Mouse (Mus musculus) thymus, adult 2 months (tissue): ENCODE data around the gene Prkcz.

Experiments used
- CTCF ChIP-seq: fragments of 200-500 bp; IDR thresholded peaks from 2 replicates; pipeline ENCODE4 v1.5.1; 2012; ENCODE audit warnings: mild to moderate bottlenecking, control low read depth, low read length, moderate library complexity, borderline replicate concordance; ENCODE audit not compliant: control insufficient read depth, poor library complexity, insufficient read depth; ENCODE audit errors: extremely low read depth
- POLR2A ChIP-seq: fragments of 200-500 bp; IDR thresholded peaks from 2 replicates; pipeline ENCODE4 v1.6.1; 2012; ENCODE audit warnings: mild to moderate bottlenecking, low read length, control low read depth, moderate library complexity; ENCODE audit not compliant: control insufficient read depth, poor library complexity, insufficient read depth; ENCODE audit errors: extremely low read depth

DNA sequence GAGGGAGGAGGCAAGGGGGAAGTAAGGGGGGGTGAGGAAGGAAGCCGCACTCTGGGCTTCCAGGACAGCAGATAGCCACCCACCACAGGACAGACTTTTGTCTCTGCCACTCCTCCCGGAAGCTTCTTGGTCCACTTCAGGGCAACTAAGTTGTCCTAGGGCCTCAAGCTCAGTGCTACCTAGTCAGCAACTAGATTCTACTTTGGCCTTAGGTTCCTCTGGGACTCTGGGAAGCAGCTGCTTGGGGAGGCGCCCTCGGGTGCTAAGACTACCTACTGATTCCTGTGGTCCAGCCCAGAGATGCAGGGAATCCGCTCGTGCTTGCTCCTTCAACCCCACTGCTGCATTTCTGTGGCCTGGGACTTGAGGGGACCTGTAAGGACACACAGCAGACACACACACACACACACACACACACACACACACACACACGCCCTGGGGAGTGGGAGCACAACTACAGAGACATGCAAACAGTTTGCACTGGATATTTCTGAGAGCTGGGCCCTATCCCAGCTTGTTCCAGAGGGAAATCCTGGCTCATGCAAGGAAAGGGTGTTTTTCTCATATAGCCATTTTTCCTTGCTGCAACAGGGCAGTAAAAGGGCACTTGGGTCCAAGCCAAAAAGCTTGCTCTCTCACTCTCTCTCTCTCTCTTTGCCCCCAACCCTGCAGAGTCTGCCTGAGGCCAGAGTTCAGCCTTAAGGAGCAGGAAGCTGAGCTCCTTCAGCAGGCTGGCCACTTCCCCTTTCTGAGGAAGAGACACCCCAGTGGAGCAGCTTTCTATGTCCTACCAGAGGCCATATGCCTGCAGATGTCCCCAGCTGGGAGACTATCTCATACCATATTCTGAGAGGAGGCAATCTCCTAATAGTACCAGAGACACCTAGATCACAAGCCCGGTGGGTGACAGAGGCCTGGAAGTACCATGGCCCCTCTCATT is 126.5 kb downstream of the Prkcz start:
- TF ChIP-seq CTCF (no peak), POLR2A (no peak)
